Mouse (Mus musculus): ENCODE data around the gene Ncor2. TPM values are rescaled to one million over a fixed set of nuclear protein-coding genes. Genes with fewer than 3 reads are reported as not detected.

Ncor2 gene
- total and polyA plus RNA-seq, 3 experiments = 5.0 to 46.8 TPM; not detected in 1

- H3K9me3 ChIP-seq (replicated peaks; ENCODE audit: insufficient read depth, low read length) = no peaks in the 10 kb centered on the region
- no peak for DNase-seq (ENCODE audit: low read depth, low spot score)
- H3K36me3 ChIP-seq (ENCODE audit: control insufficient read depth in 1 of 2, insufficient read depth in 2 of 2, low read length in 2 of 2) = no peaks in the 10 kb centered on the region
- H3K27me3 ChIP-seq (ENCODE audit: control insufficient read depth in 1 of 2, insufficient read depth in 2 of 2, low read length in 2 of 2) = peaks cover 0 to 5% of the 10 kb centered on the region in 2 experiments; a peak in 2 of 4 replicates
- H3K79me2 ChIP-seq (ENCODE audit: control insufficient read depth, insufficient read depth, low read length, poor library complexity) = no peaks in the 10 kb centered on the region
- TF ChIP-seq SMC3 (IDR thresholded peaks at IDR 0.05; ENCODE audit: low read depth, low read length) (no peak), ZKSCAN1 (IDR thresholded peaks at IDR 0.05; ENCODE audit: low read depth, low read length) (no peak), NRF1 (IDR thresholded peaks at IDR 0.05; ENCODE audit: insufficient read depth, low read depth, low read length, poor library complexity, severe bottlenecking) (no peak), SIN3A (IDR thresholded peaks at IDR 0.05; ENCODE audit: low read length) (no peak), MAZ (IDR thresholded peaks at IDR 0.05; ENCODE audit: low read depth, low read length) (no peak), ELF1 (IDR thresholded peaks at IDR 0.05; ENCODE audit: low read depth, low read length) (no peak), JUND (IDR thresholded peaks at IDR 0.05; ENCODE audit: low read depth, low read length) (no peak), MXI1 (IDR thresholded peaks at IDR 0.05; ENCODE audit: low read depth, low read length) (no peak), USF1 (IDR thresholded peaks at IDR 0.05; ENCODE audit: low read depth, low read length) (no peak), TBP (IDR thresholded peaks at IDR 0.05; ENCODE audit: low read depth, low read length) (no peak), MEF2A (IDR thresholded peaks at IDR 0.05; ENCODE audit: extremely low read depth, insufficient replicate concordance, low read depth, low read length, poor library complexity, severe bottlenecking) (no peak), ZNF384 (IDR thresholded peaks at IDR 0.05; ENCODE audit: low read depth, low read length) (no peak), TAL1 (IDR thresholded peaks at IDR 0.05; ENCODE audit: low read length) (no peak), TCF12 (IDR thresholded peaks at IDR 0.05; ENCODE audit: low read depth, low read length) (no peak), CHD1 (IDR thresholded peaks at IDR 0.05; ENCODE audit: low read depth, low read length) (no peak), EP300 (IDR thresholded peaks at IDR 0.05; ENCODE audit: low read depth in 1 of 2, low read length in 2 of 2) (no peak), GABPA (IDR thresholded peaks at IDR 0.05; ENCODE audit: low read depth, low read length) (no peak)
- no peaks in the 10 kb centered on the region for H3K4me1 ChIP-seq (ENCODE audit: control insufficient read depth in 1 of 2, insufficient read depth in 2 of 2, low read length in 2 of 2)
- H3K4me3 ChIP-seq (ENCODE audit: control insufficient read depth in 1 of 2, insufficient read depth in 1 of 2, low read depth in 2 of 2, low read length in 2 of 2) = no peak overlapping the region
- no peak overlapping the region for H3K9ac ChIP-seq (ENCODE audit: control insufficient read depth, low read depth, low read length, poor library complexity, severe bottlenecking)
- no peak overlapping the region for H3K27ac ChIP-seq (ENCODE audit: control insufficient read depth, low read depth, low read length)
Observed at GRCm38 (mm10) chr5:125196054-125196453, 17.0 kb upstream of the Ncor2 start.

GRCm38 (mm10) chr5:125195142-125195541, 16.1 kb upstream of the Ncor2 start:
- no peaks in the 10 kb centered on the region for H3K79me2 ChIP-seq (ENCODE audit: control insufficient read depth, insufficient read depth, low read length, poor library complexity)
- H3K36me3 ChIP-seq (ENCODE audit: control insufficient read depth in 1 of 2, insufficient read depth in 2 of 2, low read length in 2 of 2) = no peaks in the 10 kb centered on the region
- H3K4me1 ChIP-seq (ENCODE audit: control insufficient read depth in 1 of 2, insufficient read depth in 2 of 2, low read length in 2 of 2) = no peaks in the 10 kb centered on the region
- no peak overlapping the region for H3K4me3 ChIP-seq (ENCODE audit: control insufficient read depth in 1 of 2, insufficient read depth in 1 of 2, low read depth in 2 of 2, low read length in 2 of 2)
- no peak overlapping the region for H3K9ac ChIP-seq (ENCODE audit: control insufficient read depth, low read depth, low read length, poor library complexity, severe bottlenecking)
- DNase-seq (ENCODE audit: low read depth, low spot score) = no peak
- H3K27me3 ChIP-seq (ENCODE audit: control insufficient read depth in 1 of 2, insufficient read depth in 2 of 2, low read length in 2 of 2) = peaks cover 0 to 5% of the 10 kb centered on the region in 2 experiments; a peak in 2 of 4 replicates
- H3K27ac ChIP-seq (ENCODE audit: control insufficient read depth, low read depth, low read length) = no peak overlapping the region
- TF ChIP-seq USF2 (IDR thresholded peaks at IDR 0.05; ENCODE audit: borderline replicate concordance in 1 of 2, insufficient read depth in 1 of 2, low read depth in 1 of 2, low read length in 2 of 2) (no peak), POLR2A (IDR thresholded peaks at IDR 0.05; ENCODE audit: control insufficient read depth in 1 of 2, insufficient read depth in 1 of 2, low read depth in 1 of 2, low read length in 2 of 2, poor library complexity in 1 of 2) (no peak)
- H3K9me3 ChIP-seq (replicated peaks; ENCODE audit: insufficient read depth, low read length) = no peaks in the 10 kb centered on the region
